Mouse (Mus musculus) limb, embryonic 14.5 days (tissue): ENCODE data around the gene 2010111I01Rik. TPM values are rescaled to one million over a fixed set of nuclear protein-coding genes. Genes with fewer than 3 reads are reported as not detected.
"Not testable (repeated sequence)": the region's sequence is repeated elsewhere in the genome, so short reads cannot be mapped to it uniquely, and the experiment has no call there.

Experiments used
- ATAC-seq: fragments of 200-750 bp; cut with Nextera tagmentation; 2 replicates; pipeline ENCODE4 v1.8.0; 2017; ENCODE audit warnings: low read depth, moderate number of reproducible peaks, moderate TSS enrichment; ENCODE audit not compliant: low FRiP score
- DNase-seq: peaks from one replicate; pipeline ENCODE4 v3.0.0-alpha.2; 2015; ENCODE audit warnings: low spot score
- H3K27ac ChIP-seq: fragments of 300-500 bp; sonication (generic); replicated peaks from 2 replicates; pipeline ENCODE4 v1.5.1; 2014; ENCODE audit warnings: low read depth, mild to moderate bottlenecking, low read length, moderate library complexity, mixed read lengths
- H3K27me3 ChIP-seq: fragments of 300-500 bp; sonication (generic); 2 replicates; pipeline ENCODE4 v1.6.1; 2014; ENCODE audit warnings: low read length, mixed read lengths; ENCODE audit not compliant: control insufficient read depth, insufficient read depth
- H3K36me3 ChIP-seq: fragments of 300-500 bp; sonication (generic); 2 replicates; pipeline ENCODE4 v1.6.1; 2014; ENCODE audit warnings: mild to moderate bottlenecking, low read length, moderate library complexity, mixed read lengths; ENCODE audit not compliant: control insufficient read depth, insufficient read depth
- H3K4me1 ChIP-seq: fragments of 300-500 bp; sonication (generic); 2 replicates; pipeline ENCODE4 v1.6.1; 2014; ENCODE audit warnings: antibody characterized with exemption, low read length, mixed read lengths; ENCODE audit not compliant: control insufficient read depth, insufficient read depth
- H3K4me2 ChIP-seq: fragments of 300-500 bp; sonication (generic); replicated peaks from 2 replicates; pipeline ENCODE4 v1.6.1; 2014; ENCODE audit warnings: low read depth, mild to moderate bottlenecking, low read length, moderate library complexity; ENCODE audit not compliant: severe bottlenecking
- H3K4me3 ChIP-seq: fragments of 300-500 bp; sonication (generic); replicated peaks from 2 replicates; pipeline ENCODE4 v1.5.1; 2014; ENCODE audit warnings: low read length
- H3K9ac ChIP-seq: fragments of 300-500 bp; sonication (generic); 2 replicates; pipeline ENCODE4 v1.6.1; 2014; ENCODE audit warnings: mild to moderate bottlenecking, low read depth, low read length, moderate library complexity; ENCODE audit not compliant: severe bottlenecking
- H3K9me3 ChIP-seq: fragments of 300-500 bp; sonication (generic); 2 replicates; pipeline ENCODE4 v1.6.1; 2016; ENCODE audit warnings: low read length; ENCODE audit not compliant: control insufficient read depth
- POLR2A ChIP-seq: fragments of 200-500 bp; IDR thresholded peaks from 2 replicates; pipeline ENCODE4 v1.8.0; 2012; ENCODE audit warnings: inconsistent platforms, mild to moderate bottlenecking, moderate library complexity, borderline replicate concordance; ENCODE audit not compliant: insufficient read depth, insufficient read length; ENCODE audit errors: extremely low read depth
- WGBS: fragments of 180-500 bp; shearing (Covaris S2); extraction: QIAGEN DNeasy Blood & Tissue Kit; methylation state at CpG from one replicate; pipeline ENCODE4 v1.1.7; 2014; 5-methylcytosine and 5-hydroxymethylcytosine counted together
- polyA plus RNA-seq, 2 experiments: library from polyadenylated mRNA; depleted of rRNA in 1 of 2; stranded (reverse) in 1 of 2; unstranded in 1 of 2; fragments of >200 nt; fragmentation: Nextera tagmentation in 1 of 2; extraction: Ambion mirVana in 1 of 2; gene quantifications; 2 replicates each; pipeline versions ENCODE4 v1.2.1 to v1.2.3; 2012 to 2014

Gene 2010111I01Rik
- polyA plus RNA-seq, 2 experiments, result 231 to 255 TPM

- WGBS, result 83% methylated on average over 8 of the region's 8 CpGs
- Histone ChIP-seq H3K4me3 (no peak overlapping the region), H3K9ac (no peak overlapping the region), H3K36me3 (no peaks in the 10 kb centered on the region), H3K27me3 (no peaks in the 10 kb centered on the region), H3K4me1 (no peaks in the 10 kb centered on the region; the same call in 1 of the 2 replicates), H3K9me3 (no peaks in the 10 kb centered on the region), H3K4me2 (no peak overlapping the region), H3K27ac (no peak overlapping the region)
- no peak for DNase-seq
- no peak for ATAC-seq
- no peak for TF ChIP-seq POLR2A
These were observed 261.3 kb downstream of the 2010111I01Rik start for GRCm38 (mm10) chr13:63225796-63226583.

- no peak for DNase-seq
- Histone ChIP-seq H3K36me3 (no peaks in the 10 kb centered on the region), H3K9me3 (no peaks in the 10 kb centered on the region), H3K27me3 (no peaks in the 10 kb centered on the region), H3K27ac (no peak overlapping the region), H3K4me1 (peaks cover 4% of the 10 kb centered on the region; the same call in 1 of the 2 replicates), H3K4me3 (no peak overlapping the region), H3K9ac (no peak overlapping the region), H3K4me2 (no peak overlapping the region)
- no peak for ATAC-seq
- no peak for TF ChIP-seq POLR2A
- 84% methylated on average over 3 of the region's 3 CpGs for WGBS
These were observed 263.1 kb downstream of the 2010111I01Rik start for GRCm38 (mm10) chr13:63227785-63228184.

- WGBS, result 79% methylated on average over 7 of the region's 7 CpGs
- ATAC-seq (no peak), DNase-seq (no peak)
- no peak overlapping the region for H3K4me3 ChIP-seq
- H3K4me1 ChIP-seq, result peaks cover 4% of the 10 kb centered on the region; the same call in 1 of the 2 replicates
- TF ChIP-seq POLR2A, result no peak
- H3K4me2 ChIP-seq, result no peak overlapping the region
- no peak overlapping the region for H3K9ac ChIP-seq
- no peaks in the 10 kb centered on the region for H3K27me3 ChIP-seq
- no peaks in the 10 kb centered on the region for H3K9me3 ChIP-seq
- H3K36me3 ChIP-seq, result no peaks in the 10 kb centered on the region
- no peak overlapping the region for H3K27ac ChIP-seq
These were observed 266.4 kb downstream of the 2010111I01Rik start for GRCm38 (mm10) chr13:63230955-63231701.

- ATAC-seq (peak; percentile 69), DNase-seq (no peak)
- no peak overlapping the region for H3K27ac ChIP-seq
- H3K36me3 ChIP-seq, result no peaks in the 10 kb centered on the region
- no peaks in the 10 kb centered on the region for H3K27me3 ChIP-seq
- no peak overlapping the region for H3K4me2 ChIP-seq
- no peaks in the 10 kb centered on the region for H3K9me3 ChIP-seq
- 14% methylated on average over 3 of the region's 3 CpGs for WGBS
- H3K9ac ChIP-seq, result no peak overlapping the region
- TF ChIP-seq POLR2A, result no peak
- H3K4me3 ChIP-seq, result no peak overlapping the region
- peaks cover 4% of the 10 kb centered on the region; the same call in 1 of the 2 replicates for H3K4me1 ChIP-seq
These were observed 267.0 kb downstream of the 2010111I01Rik start for GRCm38 (mm10) chr13:63231702-63232070.

GRCm38 (mm10) chr13:63232558-63232957, 267.9 kb downstream of the 2010111I01Rik start:
- Histone ChIP-seq H3K27ac (no peak overlapping the region), H3K4me2 (no peak overlapping the region), H3K4me3 (no peak overlapping the region), H3K27me3 (no peaks in the 10 kb centered on the region), H3K9ac (no peak overlapping the region), H3K36me3 (no peaks in the 10 kb centered on the region), H3K4me1 (peaks cover 4% of the 10 kb centered on the region; the same call in 1 of the 2 replicates), H3K9me3 (no peaks in the 10 kb centered on the region)
- DNase-seq, result no peak
- no peak for TF ChIP-seq POLR2A
- no peak for ATAC-seq
- 70% methylated on average over 2 of the region's 2 CpGs for WGBS

- H3K9ac ChIP-seq, ATAC-seq, DNase-seq, H3K36me3 ChIP-seq, H3K27ac ChIP-seq, H3K4me2 ChIP-seq, H3K9me3 ChIP-seq, H3K4me3 ChIP-seq, H3K27me3 ChIP-seq: not testable (repeated sequence)
- H3K4me1 ChIP-seq, result peaks cover 12% of the 10 kb centered on the region; the same call in 1 of the 2 replicates
These were observed 269.8 kb downstream of the 2010111I01Rik start for GRCm38 (mm10) chr13:63234520-63234919.
